Mouse (Mus musculus) kidney, adult 2 months (tissue): Measurements from ENCODE around the gene Tmem72. TPM values are rescaled to one million over a fixed set of nuclear protein-coding genes. Genes with fewer than 3 reads are reported as not detected.
A peak's percentile ranks its signal among the peaks of the same experiment; 100 is the strongest.

Experiments used
- DNase-seq: peaks from one replicate; pipeline ENCODE4 v3.0.0; 2021
- H3K27ac ChIP-seq: fragments of 200-500 bp; 2 replicates; pipeline ENCODE4 v1.5.1; 2012; ENCODE audit warnings: low read depth, low read length, control low read depth, inconsistent platforms; ENCODE audit not compliant: insufficient read depth
- H3K27me3 ChIP-seq: fragments of 200-500 bp; replicated peaks from 2 replicates; pipeline ENCODE4 v1.6.1; 2012; ENCODE audit warnings: mild to moderate bottlenecking, moderate library complexity, low read length, inconsistent platforms; ENCODE audit not compliant: control insufficient read depth, insufficient read depth
- H3K36me3 ChIP-seq: fragments of 200-500 bp; 2 replicates; pipeline ENCODE4 v1.6.1; 2012; ENCODE audit warnings: mild to moderate bottlenecking, moderate library complexity, low read length, inconsistent platforms; ENCODE audit not compliant: control insufficient read depth, insufficient read depth
- H3K4me1 ChIP-seq: fragments of 200-500 bp; 2 replicates; pipeline ENCODE4 v1.6.1; 2011; ENCODE audit warnings: low read length; ENCODE audit not compliant: control insufficient read depth, insufficient read depth
- H3K4me3 ChIP-seq: fragments of 200-500 bp; 2 replicates; pipeline ENCODE4 v1.5.1; 2011; ENCODE audit warnings: mild to moderate bottlenecking, low read depth, low read length, control low read depth; ENCODE audit not compliant: insufficient read depth
- CTCF ChIP-seq: fragments of 200-500 bp; conservative IDR thresholded peaks from 2 replicates; pipeline ENCODE4 v1.5.1; 2011; ENCODE audit warnings: low read depth, mild to moderate bottlenecking, control low read depth, low read length, moderate library complexity, mixed read lengths; ENCODE audit not compliant: insufficient read depth, insufficient read length
- POLR2A ChIP-seq: fragments of 200-500 bp; IDR thresholded peaks from one replicate; pipeline ENCODE4 v1.6.1; 2011; ENCODE audit warnings: low read depth, low read length, control low read depth
- WGBS: fragments of 180-500 bp; shearing (Covaris S2); methylation state at CpG from one replicate; pipeline ENCODE4 v1.1.7; 2018; 5-methylcytosine and 5-hydroxymethylcytosine counted together
- polyA plus RNA-seq: library from polyadenylated mRNA; depleted of rRNA; stranded (reverse); fragments of >200 nt; gene quantifications from 2 replicates; pipeline ENCODE4 v1.2.3, GENCODE M21; 2012

Tmem72 gene
- polyA plus RNA-seq, 1 experiment, result 13.4 TPM

- TF ChIP-seq CTCF (no peak), POLR2A (no peak)
- WGBS, result 68% methylated on average over 2 of the region's 2 CpGs
- no peak overlapping the region for H3K4me3 ChIP-seq
- no peak overlapping the region for H3K27ac ChIP-seq
- peak; percentile 26 for DNase-seq
- peaks cover 21% of the 10 kb centered on the region for H3K4me1 ChIP-seq
- H3K36me3 ChIP-seq, result no peaks in the 10 kb centered on the region
- H3K27me3 ChIP-seq, result no peaks in the 10 kb centered on the region
These were observed 77.0 kb downstream of the Tmem72 start for GRCm38 (mm10) chr6:116639663-116640062.

GRCm38 (mm10) chr6:116638871-116639270 is 77.8 kb downstream of the Tmem72 start:
- Histone ChIP-seq H3K4me3 (no peak overlapping the region), H3K27ac (no peak overlapping the region), H3K4me1 (peaks cover 21% of the 10 kb centered on the region), H3K36me3 (no peaks in the 10 kb centered on the region), H3K27me3 (no peaks in the 10 kb centered on the region)
- no peak for DNase-seq
- no peak for TF ChIP-seq POLR2A
- TF ChIP-seq CTCF, result no peak
- WGBS, result 71% methylated on average over 2 of the region's 2 CpGs

GRCm38 (mm10) chr6:116637496-116637895 is 79.2 kb downstream of the Tmem72 start:
- no peak overlapping the region for H3K27ac ChIP-seq
- DNase-seq, result peak; percentile 19

GRCm38 (mm10) chr6:116636581-116637235 is 80.0 kb downstream of the Tmem72 start:
- Histone ChIP-seq H3K27ac (peak overlapping the region; percentile 94; the same call in 1 of the 2 replicates), H3K4me3 (no peak overlapping the region), H3K4me1 (peaks cover 21% of the 10 kb centered on the region), H3K27me3 (no peaks in the 10 kb centered on the region), H3K36me3 (no peaks in the 10 kb centered on the region)
- WGBS, result 71% methylated on average over 9 of the region's 9 CpGs
- no peak for TF ChIP-seq POLR2A
- no peak for TF ChIP-seq CTCF
- peak; percentile 28 for DNase-seq

More at GRCm38 (mm10) chr6:116637496-116637895, 79.2 kb downstream of the Tmem72 start:
- H3K4me1 ChIP-seq, result peaks cover 21% of the 10 kb centered on the region
- TF ChIP-seq CTCF (no peak), POLR2A (no peak)
- H3K36me3 ChIP-seq, result no peaks in the 10 kb centered on the region
- no peaks in the 10 kb centered on the region for H3K27me3 ChIP-seq
- 86% methylated on average over 5 of the region's 5 CpGs for WGBS
- H3K4me3 ChIP-seq, result no peak overlapping the region

GRCm38 (mm10) chr6:116635251-116636180 is 81.2 kb downstream of the Tmem72 start:
- peak overlapping the region; percentile 94 for H3K27ac ChIP-seq
- H3K4me3 ChIP-seq, result no peak overlapping the region
- WGBS, result 20% methylated on average over 10 of the region's 10 CpGs
- H3K4me1 ChIP-seq, result peaks cover 21% of the 10 kb centered on the region
- no peaks in the 10 kb centered on the region for H3K36me3 ChIP-seq
- no peaks in the 10 kb centered on the region for H3K27me3 ChIP-seq
- peak; percentile 91 for DNase-seq
- TF ChIP-seq CTCF (no peak), POLR2A (no peak)

GRCm38 (mm10) chr6:116633741-116634695 is 82.7 kb downstream of the Tmem72 start:
- no peak overlapping the region for H3K27ac ChIP-seq
- no peaks in the 10 kb centered on the region for H3K27me3 ChIP-seq
- no peak for DNase-seq
- H3K4me1 ChIP-seq, result peaks cover 21% of the 10 kb centered on the region
- H3K36me3 ChIP-seq, result no peaks in the 10 kb centered on the region
- H3K4me3 ChIP-seq, result no peak overlapping the region
- WGBS, result 96% methylated on average over 17 of the region's 17 CpGs
- no peak for TF ChIP-seq POLR2A
- no peak for TF ChIP-seq CTCF
